Mouse (Mus musculus) spleen, postnatal 0 days (tissue): ENCODE data around the gene Tfcp2. TPM values are rescaled to one million over a fixed set of nuclear protein-coding genes. Genes with fewer than 3 reads are reported as not detected.

Experiments used
- polyA plus RNA-seq: library from polyadenylated mRNA; unstranded; fragments of >200 nt; fragmentation: Nextera tagmentation; extraction: Ambion mirVana; gene quantifications from 2 replicates; pipeline ENCODE4 v1.2.1, GENCODE M21; 2015

Tfcp2 gene
- 8.3 and 9.8 TPM in 2 replicates for polyA plus RNA-seq

DNA sequence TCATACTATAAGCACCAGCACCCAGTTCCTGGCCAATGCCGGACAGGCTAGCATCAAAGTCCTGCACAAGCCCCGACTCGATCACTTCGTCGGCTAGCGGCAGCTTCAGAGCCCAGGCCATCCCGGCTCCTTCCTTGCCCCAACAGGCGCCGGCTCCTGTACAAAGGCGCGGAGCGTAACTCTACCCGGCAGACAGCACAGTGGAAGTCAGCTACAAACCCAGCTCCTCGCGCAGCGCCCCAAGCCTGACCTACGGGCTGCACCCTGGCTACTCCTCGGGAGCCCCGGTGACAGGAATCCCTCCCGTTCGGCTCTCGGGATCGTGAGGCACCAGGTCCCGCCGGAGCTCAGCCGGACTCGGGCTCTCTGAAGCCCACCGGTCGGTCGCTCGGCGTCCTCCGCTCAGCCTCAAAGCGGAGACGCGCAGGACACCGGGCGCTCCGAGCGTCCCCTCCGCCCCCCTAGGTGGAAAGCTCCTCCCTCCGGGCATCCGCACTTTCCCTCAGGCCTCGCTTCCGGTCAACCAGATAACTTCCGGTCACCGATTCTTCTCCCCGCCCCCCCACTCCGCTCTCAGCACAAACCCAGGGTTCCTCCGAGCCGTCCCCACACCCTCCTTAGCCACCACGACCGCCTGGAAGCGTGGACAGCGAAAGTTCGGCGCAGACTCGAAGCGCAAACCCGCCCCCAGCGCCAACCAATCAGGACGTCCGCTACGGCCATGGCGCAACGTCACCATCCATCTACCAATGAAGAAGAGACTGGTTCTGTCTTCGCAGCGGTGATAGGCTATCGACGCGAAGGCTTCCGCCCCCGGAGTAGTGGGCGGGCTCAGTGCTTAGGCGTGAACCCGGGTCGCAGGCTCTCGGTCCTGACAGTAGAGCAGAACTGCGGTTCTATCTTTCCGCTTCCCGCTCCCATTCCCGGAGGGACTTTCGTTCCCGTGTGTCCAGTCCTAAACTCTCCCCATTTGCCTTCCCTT is at the start of gene Tfcp2:
Gene Tfcp2 (minus strand): TSS at position 683 of the 982 bp plus-strand sequence.

DNA sequence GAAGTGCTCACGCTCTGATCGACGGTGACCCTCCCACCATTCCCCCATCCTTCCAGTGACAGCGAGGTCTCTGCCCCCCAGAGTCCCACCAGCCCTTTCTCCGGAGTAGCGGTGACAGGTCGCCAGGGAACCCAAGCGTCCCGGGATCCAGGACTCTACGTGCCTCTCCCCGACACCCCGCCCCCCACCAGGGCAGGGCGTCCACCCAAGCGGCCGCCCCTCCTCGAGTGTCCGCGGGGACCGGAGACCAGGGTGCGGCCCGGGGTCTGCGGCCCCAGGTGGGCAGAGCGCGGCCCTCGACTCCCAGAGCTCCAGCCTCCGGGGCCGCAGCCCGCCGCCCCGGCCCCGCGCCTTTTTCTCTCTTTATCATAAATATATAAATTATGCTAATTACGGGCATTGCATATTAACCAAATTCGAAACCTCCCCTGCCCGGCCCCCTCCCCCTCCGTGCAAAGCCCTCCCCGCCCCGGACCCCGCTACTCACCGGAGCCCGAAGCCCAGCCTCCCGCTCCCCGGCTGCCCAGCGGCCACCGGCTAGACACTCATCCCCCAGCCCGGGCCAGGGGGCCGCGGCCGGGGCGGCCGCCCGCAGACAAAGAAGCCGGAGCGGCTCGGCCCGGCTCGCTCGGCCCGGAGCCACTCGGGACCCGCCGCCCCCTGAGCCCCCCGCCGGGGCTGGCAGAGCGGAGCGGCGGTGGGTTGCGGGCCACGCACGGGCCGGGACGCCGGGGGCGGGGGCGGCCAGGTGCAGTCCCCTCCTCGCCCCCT is 47.7 kb upstream of the Tfcp2 start, which contains the start of gene Pou6f1:
Gene Pou6f1 (minus strand): TSS at position 709 of the 771 bp plus-strand sequence.

DNA sequence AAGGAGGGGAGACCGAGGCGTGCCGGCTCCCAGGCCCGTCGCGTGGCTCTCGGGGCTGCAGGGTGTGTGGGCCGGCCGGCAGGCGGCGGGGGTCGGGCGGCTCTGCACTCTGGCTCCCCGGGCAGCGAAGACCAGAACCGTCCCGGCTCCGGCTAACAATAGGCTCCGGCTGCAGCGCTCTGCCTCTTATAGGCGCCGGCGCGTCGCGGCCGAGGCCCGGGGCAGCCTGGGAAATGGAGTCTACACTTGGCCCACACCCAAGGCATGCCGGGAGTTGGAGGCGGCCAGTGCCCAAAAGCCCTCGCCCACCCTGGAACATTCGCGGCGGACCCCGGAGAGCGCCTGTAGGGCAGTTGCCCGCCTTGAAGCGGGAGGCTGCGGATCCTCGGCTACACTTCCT is 56.7 kb downstream of the Tfcp2 start, which contains the start of gene Csrnp2:
Gene Csrnp2 (minus strand): TSS at position 387 of the 400 bp plus-strand sequence.

DNA sequence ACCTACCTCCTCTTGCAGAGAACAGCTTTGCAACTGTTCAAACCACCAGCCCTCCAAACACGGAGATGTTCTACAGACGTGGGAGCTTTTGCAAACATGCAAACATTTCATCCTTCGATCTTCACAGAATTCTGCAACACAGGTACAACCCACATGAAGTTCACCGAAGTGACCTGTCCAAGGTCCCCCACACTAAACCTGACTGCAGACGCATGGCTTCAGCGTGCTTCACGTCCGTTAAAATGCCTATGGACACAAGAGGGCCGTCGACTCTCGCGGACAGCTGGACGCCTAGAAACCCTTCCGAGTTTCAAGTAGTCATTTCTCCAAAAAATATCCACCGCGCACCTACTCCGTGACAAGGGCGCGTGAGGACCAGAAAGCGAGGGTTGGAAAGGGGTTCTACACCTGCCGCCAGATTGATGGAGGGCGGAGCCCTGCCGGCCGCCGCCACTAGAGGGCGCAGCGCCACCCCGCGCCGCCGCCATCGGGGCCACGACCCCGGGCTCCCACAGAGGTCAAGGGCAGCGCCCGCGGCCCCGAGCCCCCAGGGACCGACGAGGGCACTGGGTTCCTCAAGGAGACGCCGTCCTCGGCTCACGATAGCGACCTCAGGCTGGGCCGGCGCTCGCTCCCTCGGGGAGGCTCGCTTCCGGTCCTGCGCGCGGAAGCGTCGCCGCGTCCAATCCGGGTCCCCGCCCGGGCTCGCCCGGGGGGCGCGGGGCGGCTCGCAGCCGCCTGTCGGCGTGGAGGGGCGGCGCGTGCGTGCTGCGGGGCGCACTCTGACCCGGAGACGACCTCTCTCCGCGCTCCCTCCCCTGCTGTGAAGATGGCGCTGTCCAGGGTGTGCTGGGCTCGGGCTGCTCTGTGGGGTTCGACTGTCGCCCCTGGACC is 83.3 kb downstream of the Tfcp2 start, which contains the start of gene Letmd1:
Gene Letmd1 (plus strand): TSS at position 729 of the 894 bp plus-strand sequence.

Other genes starting within 250 kb of the Tfcp2 start
- 6.5 and 7.0 TPM in 2 replicates for gene Mettl7a1, start 247.9 kb downstream of the Tfcp2 start, polyA plus RNA-seq
- gene Mettl7a3, start 217.1 kb downstream of the Tfcp2 start, polyA plus RNA-seq = 0.07 TPM in 1 of 2 replicates, not detected in the other
- gene Methig1, start 198.9 kb downstream of the Tfcp2 start, polyA plus RNA-seq = 0.11 TPM in 1 of 2 replicates, not detected in the other
- not detected in 2 replicates for gene Mettl7a2, start 198.8 kb downstream of the Tfcp2 start, polyA plus RNA-seq
- not detected in 2 replicates for gene Higd1c, start 187.5 kb downstream of the Tfcp2 start, polyA plus RNA-seq
- 0.07 TPM in 1 of 2 replicates, not detected in the other for gene Gm5475, start 129.9 kb downstream of the Tfcp2 start, polyA plus RNA-seq
- 35.7 and 43.1 TPM in 2 replicates for gene Slc11a2, start 126.9 kb downstream of the Tfcp2 start, polyA plus RNA-seq
- 10.5 and 11.1 TPM in 2 replicates for gene Letmd1, start 83.0 kb downstream of the Tfcp2 start, polyA plus RNA-seq
- 1.6 and 1.7 TPM in 2 replicates for gene Csrnp2, start 56.5 kb downstream of the Tfcp2 start, polyA plus RNA-seq
- gene Pou6f1, start 48.0 kb upstream of the Tfcp2 start, polyA plus RNA-seq = 2.7 and 3.5 TPM in 2 replicates
- gene Dazap2, start 63.3 kb upstream of the Tfcp2 start, polyA plus RNA-seq = 239 and 249 TPM in 2 replicates
- 9.4 and 13.4 TPM in 2 replicates for gene Smagp, start 84.9 kb upstream of the Tfcp2 start, polyA plus RNA-seq
- 18.3 and 24.0 TPM in 2 replicates for gene Bin2, start 117.5 kb upstream of the Tfcp2 start, polyA plus RNA-seq
- gene Cela1, start 135.9 kb upstream of the Tfcp2 start, polyA plus RNA-seq = 84.9 and 106 TPM in 2 replicates
- gene Galnt6, start 177.4 kb upstream of the Tfcp2 start, polyA plus RNA-seq = 1.9 and 2.9 TPM in 2 replicates
- gene Slc4a8, start 209.7 kb upstream of the Tfcp2 start, polyA plus RNA-seq = 1.2 and 1.4 TPM in 2 replicates